Comparison of ENCODE assay signal across 8 mouse cellular contexts in genomic region chr4:133104194-133104569, GRCm38 (mm10). TPM values are rescaled to one million over a fixed set of nuclear protein-coding genes. Genes with fewer than 3 reads are reported as not detected.
A peak's percentile ranks its signal among the peaks of the same experiment; 100 is the strongest.
DNase-seq lines count a peak whose midpoint lies in the region; ATAC-seq and TF ChIP-seq lines count a peak whose summit lies in the region.
"Had no signal": no experiment of that assay in that cellular context is flagged by ENCODE, and none has a peak within 500 bp of the region (broad histone marks: within the 10 kb centered on the region; RNA-seq: fewer than 3 reads in every experiment).

No protein-coding gene starts in this region.

- no peaks in the 10 kb centered on the region for H3K36me3 ChIP-seq in liver, embryonic 11.5 days (ENCODE audit: control insufficient read depth, insufficient read depth, low read length)
- H3K36me3 ChIP-seq in liver, postnatal 0 days (replicated peaks; ENCODE audit: insufficient read depth, low read length) = no peaks in the 10 kb centered on the region
- no peaks in the 10 kb centered on the region for H3K36me3 ChIP-seq in heart, embryonic 16.5 days (ENCODE audit: control insufficient read depth, insufficient read depth)
- no peaks in the 10 kb centered on the region for H3K36me3 ChIP-seq in limb, embryonic 15.5 days
- no peaks in the 10 kb centered on the region; the same call in 1 of the 2 replicates for H3K36me3 ChIP-seq in stomach, embryonic 14.5 days (ENCODE audit: control insufficient read depth, insufficient read depth, low read length)

- H3K27me3 ChIP-seq in liver, embryonic 11.5 days (replicated peaks; ENCODE audit: control insufficient read depth, insufficient read depth, low read length) = no peaks in the 10 kb centered on the region
- no peaks in the 10 kb centered on the region for H3K27me3 ChIP-seq in liver, postnatal 0 days (ENCODE audit: insufficient read depth, low read length)
- H3K27me3 ChIP-seq in heart, embryonic 16.5 days (ENCODE audit: control insufficient read depth, insufficient read depth, low read length) = no peaks in the 10 kb centered on the region
- no peaks in the 10 kb centered on the region for H3K27me3 ChIP-seq in limb, embryonic 15.5 days
- no peaks in the 10 kb centered on the region for H3K27me3 ChIP-seq in stomach, embryonic 14.5 days (ENCODE audit: control insufficient read depth, insufficient read depth, low read length)

- ATAC-seq in liver, embryonic 11.5 days (replicated peaks; ENCODE audit: low FRiP score) = no peak
- ATAC-seq in liver, postnatal 0 days = no peak
- no peak for ATAC-seq in heart, embryonic 16.5 days (replicated peaks; ENCODE audit: extremely low read depth, insufficient read depth, low FRiP score)
- no peak for ATAC-seq in limb, embryonic 15.5 days (ENCODE audit: insufficient number of reproducible peaks, low FRiP score, low TSS enrichment, low read depth)
- ATAC-seq in stomach, embryonic 14.5 days (ENCODE audit: insufficient number of reproducible peaks, insufficient read depth, low FRiP score, low read depth) = peak; percentile 11; the same call in 1 of the 2 replicates

- no peaks in the 10 kb centered on the region for H3K9me3 ChIP-seq in liver, embryonic 11.5 days (ENCODE audit: control insufficient read depth, low read length)
- no peaks in the 10 kb centered on the region for H3K9me3 ChIP-seq in liver, postnatal 0 days (ENCODE audit: low read length)
- no peaks in the 10 kb centered on the region for H3K9me3 ChIP-seq in heart, embryonic 16.5 days (replicated peaks; ENCODE audit: control insufficient read depth, low read length)
- no peaks in the 10 kb centered on the region for H3K9me3 ChIP-seq in limb, embryonic 15.5 days
- no peaks in the 10 kb centered on the region for H3K9me3 ChIP-seq in stomach, embryonic 14.5 days (ENCODE audit: control insufficient read depth, low read depth, low read length)

- H3K4me2 ChIP-seq in liver, embryonic 11.5 days = peak overlapping the region; percentile 12; the same call in 1 of the 2 replicates
- no peak overlapping the region for H3K4me2 ChIP-seq in liver, postnatal 0 days (ENCODE audit: low read depth, low read length)
- no peak overlapping the region for H3K4me2 ChIP-seq in heart, embryonic 16.5 days (ENCODE audit: low read depth, low read length)
- no peak overlapping the region for H3K4me2 ChIP-seq in limb, embryonic 15.5 days
- peak overlapping the region; percentile 19; the same call in 1 of the 2 replicates for H3K4me2 ChIP-seq in stomach, embryonic 14.5 days (replicated peaks; ENCODE audit: low read depth, low read length)

- H3K4me1 ChIP-seq in liver, embryonic 11.5 days (replicated peaks; ENCODE audit: control insufficient read depth, insufficient read depth, low read length) = peaks cover 24% of the 10 kb centered on the region
- peaks cover 21% of the 10 kb centered on the region for H3K4me1 ChIP-seq in liver, postnatal 0 days (ENCODE audit: insufficient read depth)
- peaks cover 32% of the 10 kb centered on the region for H3K4me1 ChIP-seq in heart, embryonic 16.5 days (ENCODE audit: control insufficient read depth, insufficient read depth, low read length)
- H3K4me1 ChIP-seq in limb, embryonic 15.5 days = peaks cover 44% of the 10 kb centered on the region
- H3K4me1 ChIP-seq in stomach, embryonic 14.5 days (ENCODE audit: control insufficient read depth, insufficient read depth, low read length) = peaks cover 19% of the 10 kb centered on the region; the same call in 1 of the 2 replicates

- no peak for DNase-seq in liver, embryonic 11.5 days (ENCODE audit: low spot score)
- DNase-seq in liver, postnatal 0 days = no peak
- no peak for DNase-seq in left cerebral cortex, adult 11 months (ENCODE audit: low spot score)
- DNase-seq in ovary, postnatal 36 days (ENCODE audit: low spot score) = no peak
- DNase-seq: right cerebral cortex, postnatal 25 days had no signal

- H3K9ac ChIP-seq in liver, embryonic 11.5 days (ENCODE audit: low read depth, low read length) = no peak overlapping the region
- H3K9ac ChIP-seq in liver, postnatal 0 days (replicated peaks) = no peak overlapping the region
- H3K9ac ChIP-seq in heart, embryonic 16.5 days (ENCODE audit: low read length) = peak overlapping the region; percentile 26
- H3K9ac ChIP-seq in limb, embryonic 15.5 days = no peak overlapping the region
- H3K9ac ChIP-seq in stomach, embryonic 14.5 days (replicated peaks; ENCODE audit: low read depth, low read length) = no peak overlapping the region

- 32% methylated on average over 10 of the region's 10 CpGs for WGBS in liver, embryonic 11.5 days
- WGBS in liver, postnatal 0 days (ENCODE audit: insufficient replicate concordance) = 43% methylated on average over 10 of the region's 10 CpGs
- 34% methylated on average over 10 of the region's 10 CpGs for WGBS in heart, embryonic 16.5 days
- 29% methylated on average over 10 of the region's 10 CpGs for WGBS in limb, embryonic 15.5 days
- 24% methylated on average over 10 of the region's 10 CpGs for WGBS in stomach, embryonic 14.5 days

- H3K27ac ChIP-seq in liver, embryonic 11.5 days (ENCODE audit: low read depth, low read length) = 0 out of 2 replicates have a peak overlapping the region, but pooled peaks have one; percentile 45
- no peak overlapping the region for H3K27ac ChIP-seq in liver, postnatal 0 days (ENCODE audit: low read depth)
- peak overlapping the region; percentile 54 for H3K27ac ChIP-seq in heart, embryonic 16.5 days (ENCODE audit: low read length)
- peak overlapping the region; percentile 71 for H3K27ac ChIP-seq in limb, embryonic 15.5 days
- peak overlapping the region; percentile 88 for H3K27ac ChIP-seq in stomach, embryonic 14.5 days (ENCODE audit: low read length)

- no peak overlapping the region for H3K4me3 ChIP-seq in liver, embryonic 11.5 days (ENCODE audit: low read depth, low read length)
- H3K4me3 ChIP-seq in liver, postnatal 0 days (ENCODE audit: low read depth, low read length) = no peak overlapping the region
- no peak overlapping the region for H3K4me3 ChIP-seq in heart, embryonic 16.5 days (ENCODE audit: low read length)
- H3K4me3 ChIP-seq in limb, embryonic 15.5 days = no peak overlapping the region
- H3K4me3 ChIP-seq in stomach, embryonic 14.5 days (ENCODE audit: low read depth, low read length) = no peak overlapping the region

- TF ChIP-seq EP300 in liver, postnatal 0 days (IDR thresholded peaks at IDR 0.05; ENCODE audit: low read depth) = no peak

- TF ChIP-seq CTCF in liver, postnatal 0 days (IDR thresholded peaks at IDR 0.05; ENCODE audit: low read depth) = no peak

RNA-seq across cellular contexts. Expression of gene Wasf2, which starts 26.1 kb away (rescaled TPM):
- polyA plus RNA-seq in liver, embryonic 11.5 days (2014; fragmentation: Nextera tagmentation; extraction: Ambion mirVana) = 32.1 and 42.2 TPM in 2 replicates
- polyA plus RNA-seq in liver, postnatal 0 days (2015; fragmentation: Nextera tagmentation; extraction: Ambion mirVana) = 35.8 and 43.1 TPM in 2 replicates
- polyA plus RNA-seq in heart, embryonic 16.5 days (2015; fragmentation: Nextera tagmentation; extraction: Ambion mirVana) = 45.0 and 66.3 TPM in 2 replicates
- 117 and 129 TPM in 2 replicates for polyA plus RNA-seq in limb, embryonic 15.5 days (2015; fragmentation: Nextera tagmentation; extraction: Ambion mirVana)
- polyA plus RNA-seq in stomach, embryonic 14.5 days (2014; fragmentation: Nextera tagmentation; extraction: Ambion mirVana) = 120 and 124 TPM in 2 replicates

Comparison
In these comparisons a context has a peak if more than half of its experiments do, and no peak if none do; other contexts are left out.
1. H3K4me2 ChIP-seq: peak in liver, embryonic 11.5 days (single experiment) and stomach, embryonic 14.5 days (single experiment); none in liver, postnatal 0 days (single experiment), heart, embryonic 16.5 days (single experiment) and limb, embryonic 15.5 days (single experiment).